Mouse (Mus musculus) embryonic stem cell, embryonic (primary cell): ENCODE measurements at regions not wholly inside any gene's neighbourhood (a gene's known extent, or its start where the extent isn't known, plus 50 kb on each side); places are given as distances from the start of the nearest gene placed in this dataset.

Experiments
- CTCF ChIA-PET, 4 experiments: fragments of 300-600 bp in 2 of 4; fragments of 350-600 bp in 2 of 4; sonication (Branson Sonifier 250); formaldehyde crosslinking; loops; one replicate each; lab custom pipeline; 2022; ENCODE audit warnings: inconsistent platforms in 2 of 4; lab: Charles Lee
- POLR2A ChIA-PET, 4 experiments: fragments of 300-600 bp in 2 of 4; fragments of 350-600 bp in 2 of 4; sonication (Branson Sonifier 250); formaldehyde crosslinking; loops; one replicate each; lab custom pipeline; 2022; ENCODE audit warnings: antibody characterized with exemption in 4 of 4, inconsistent platforms in 1 of 4; lab: Charles Lee

DNA sequence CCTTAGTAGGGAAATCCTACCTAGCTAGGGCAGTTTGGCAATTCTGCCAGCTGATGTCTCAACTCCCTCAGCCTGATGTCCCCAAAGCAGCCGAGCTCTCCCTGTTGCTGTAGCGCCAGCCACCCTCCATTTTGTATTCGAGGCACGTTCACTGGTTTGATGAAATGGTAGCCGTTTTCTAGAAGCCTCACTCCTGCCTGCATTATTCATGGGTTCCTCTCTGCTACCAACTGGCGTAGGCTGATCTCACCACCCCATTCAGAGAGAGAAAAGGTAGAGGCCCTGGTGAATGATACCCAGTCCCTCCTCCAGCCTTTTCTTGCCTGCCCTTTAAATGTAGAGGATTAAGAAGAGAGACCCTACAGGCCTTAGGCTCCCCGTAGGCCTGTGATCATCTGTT, 69.9 kb downstream of the Irf2bpl start:
- ChIA-PET POLR2A (interaction anchor here in 3 of 4 experiments (0.6 to 27.2 kb wide), 31 partner anchors 8 to 585 kb away, joined by 3 to 529 read pairs (median 6); partner anchors contain the start of genes Cipc (in 1 of the 3) and Irf2bpl (in 1 of the 3)), CTCF (interaction anchor here in 2 of 4 experiments (0.5 to 1.6 kb wide), 5 partner anchors 11 to 128 kb away, joined by 3 to 8 read pairs (median 4); no protein-coding TSS in a partner anchor)
